Mouse (Mus musculus) MEL (cell line): ENCODE results near the gene Traf3.

Experiments used
- CHD2 ChIP-seq: IDR thresholded peaks from 2 replicates; pipeline ENCODE4 v1.6.1; 2011; ENCODE audit warnings: low read length, improper control_type of control experiment
- CTCF ChIP-seq, 3 experiments: IDR thresholded peaks in 2 of 3; conservative IDR thresholded peaks in 1 of 3; 2 replicates each; pipeline ENCODE4 v1.5.1; 2011 to 2012; ENCODE audit warnings: low read length in 3 of 3, low read depth in 2 of 3, mild to moderate bottlenecking in 2 of 3, improper control_type of control experiment in 1 of 3, inconsistent platforms in 1 of 3, mixed read lengths in 1 of 3, moderate library complexity in 1 of 3; ENCODE audit not compliant: control insufficient read depth in 1 of 3, insufficient read depth in 1 of 3, poor library complexity in 1 of 3, severe bottlenecking in 1 of 3
- ELF1 ChIP-seq: IDR thresholded peaks from 2 replicates; pipeline ENCODE4 v1.6.1; 2014; ENCODE audit warnings: low read depth, mild to moderate bottlenecking, inconsistent platforms, low read length, improper control_type of control experiment, moderate library complexity
- EP300 ChIP-seq, 2 experiments: IDR thresholded peaks; 2 replicates each; pipeline ENCODE4 v1.6.1; 2011; ENCODE audit warnings: improper control_type of control experiment in 2 of 2, low read length in 2 of 2, low read depth in 1 of 2, mild to moderate bottlenecking in 1 of 2
- GATA1 ChIP-seq: IDR thresholded peaks from 2 replicates; pipeline ENCODE4 v1.6.1; 2011; ENCODE audit warnings: low read depth, low read length, improper control_type of control experiment
- HCFC1 ChIP-seq: IDR thresholded peaks from 2 replicates; pipeline ENCODE4 v1.6.1; 2012; ENCODE audit warnings: low read depth, mild to moderate bottlenecking, inconsistent platforms, low read length, improper control_type of control experiment, moderate library complexity
- KAT2A ChIP-seq: conservative IDR thresholded peaks from 2 replicates; pipeline ENCODE4 v1.6.1; 2012; ENCODE audit warnings: low read depth, low read length, improper control_type of control experiment, inconsistent platforms
- MAFK ChIP-seq: IDR thresholded peaks from 2 replicates; pipeline ENCODE4 v1.6.1; 2011; ENCODE audit warnings: low read depth, mild to moderate bottlenecking, low read length, improper control_type of control experiment, borderline replicate concordance
- MYC ChIP-seq: IDR thresholded peaks from 2 replicates; pipeline ENCODE4 v1.6.1; 2011; ENCODE audit warnings: low read depth, mild to moderate bottlenecking, low read length, improper control_type of control experiment, moderate library complexity
- POLR2A ChIP-seq, 2 experiments: IDR thresholded peaks; 2 replicates each; pipeline ENCODE4 v1.6.1; 2011 to 2012; ENCODE audit warnings: low read length in 2 of 2, mild to moderate bottlenecking in 2 of 2, control low read depth in 1 of 2, improper control_type of control experiment in 1 of 2, low read depth in 1 of 2, moderate library complexity in 1 of 2; ENCODE audit not compliant: control insufficient read depth in 1 of 2, insufficient read depth in 1 of 2, poor library complexity in 1 of 2
- POLR2AphosphoS2 ChIP-seq: IDR thresholded peaks from 2 replicates; pipeline ENCODE4 v1.6.1; 2011; ENCODE audit warnings: low read length, improper control_type of control experiment
- SIN3A ChIP-seq: IDR thresholded peaks from 2 replicates; pipeline ENCODE4 v1.6.1; 2012; ENCODE audit warnings: low read length, improper control_type of control experiment, inconsistent platforms
- UBTF ChIP-seq: IDR thresholded peaks from 2 replicates; pipeline ENCODE4 v1.6.1; 2012; ENCODE audit warnings: low read depth, mild to moderate bottlenecking, inconsistent platforms, low read length, improper control_type of control experiment, moderate library complexity, borderline replicate concordance; ENCODE audit not compliant: insufficient read depth
- USF2 ChIP-seq, 2 experiments: IDR thresholded peaks; 2 replicates each; pipeline ENCODE4 v1.6.1; 2011 to 2012; ENCODE audit warnings: improper control_type of control experiment in 2 of 2, low read length in 2 of 2, borderline replicate concordance in 1 of 2, inconsistent platforms in 1 of 2, low read depth in 1 of 2, mild to moderate bottlenecking in 1 of 2; ENCODE audit not compliant: insufficient read depth in 1 of 2

- TF ChIP-seq POLR2A (IDR thresholded peaks at IDR 0.05; ENCODE audit: control insufficient read depth in 1 of 2, insufficient read depth in 1 of 2, low read depth in 1 of 2, low read length in 2 of 2, poor library complexity in 1 of 2) (no peak), USF2 (IDR thresholded peaks at IDR 0.05; ENCODE audit: borderline replicate concordance in 1 of 2, insufficient read depth in 1 of 2, low read depth in 1 of 2, low read length in 2 of 2) (no peak), CHD2 (no peak), EP300 (IDR thresholded peaks at IDR 0.05; ENCODE audit: low read depth in 1 of 2, low read length in 2 of 2) (no peak), CTCF (IDR thresholded peaks at IDR 0.05 in 2 of 3, conservative IDR thresholded peaks at IDR 0.05 in 1 of 3; ENCODE audit: control insufficient read depth in 1 of 3, insufficient read depth in 1 of 3, low read depth in 2 of 3, low read length in 3 of 3, poor library complexity in 1 of 3, severe bottlenecking in 1 of 3) (no peak), POLR2AphosphoS2 (no peak), GATA1 (no peak), MAFK (no peak), KAT2A (no peak), SIN3A (no peak), UBTF (no peak), ELF1 (no peak), MYC (no peak), HCFC1 (no peak)
Observed at GRCm38 (mm10) chr12:111302018-111302345, 135.8 kb downstream of the Traf3 start.
